Mouse (Mus musculus): ENCODE measurements around the gene Trim46.

DNA sequence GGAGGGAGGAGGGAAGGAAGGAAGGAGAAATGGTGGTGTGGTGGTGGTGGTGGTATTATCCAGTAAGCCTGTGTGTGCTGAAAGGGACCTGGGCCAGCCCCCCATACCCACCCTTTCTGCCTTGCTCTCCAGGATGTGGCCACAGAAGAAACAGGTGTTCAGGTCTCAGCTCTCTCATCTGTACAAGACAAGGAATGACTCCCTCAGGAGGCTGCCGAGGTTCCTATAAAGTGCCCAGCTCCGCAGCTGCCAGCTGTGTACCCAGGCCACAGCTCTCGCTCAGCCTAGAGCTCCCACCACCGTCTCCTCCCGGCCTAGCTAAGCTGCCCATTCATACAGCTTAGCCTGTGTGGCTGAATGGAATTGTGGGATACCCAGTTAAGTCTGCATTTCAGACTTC, 46.2 kb upstream of the Trim46 start:
- no peak for TF ChIP-seq NANOG (IDR thresholded peaks at IDR 0.05; ENCODE audit: borderline replicate concordance, low read length)
- TF ChIP-seq CTCF (conservative IDR thresholded peaks at IDR 0.05; ENCODE audit: low read length), result no peak

All from E14TG2a.4 (cell line).